Mouse (Mus musculus): ENCODE results near the gene Jade1. TPM values are rescaled to one million over a fixed set of nuclear protein-coding genes. Genes with fewer than 3 reads are reported as not detected.

Jade1 gene
- total RNA-seq, 2 experiments from 2014 or later: 23.9 to 26.7 TPM

DNA sequence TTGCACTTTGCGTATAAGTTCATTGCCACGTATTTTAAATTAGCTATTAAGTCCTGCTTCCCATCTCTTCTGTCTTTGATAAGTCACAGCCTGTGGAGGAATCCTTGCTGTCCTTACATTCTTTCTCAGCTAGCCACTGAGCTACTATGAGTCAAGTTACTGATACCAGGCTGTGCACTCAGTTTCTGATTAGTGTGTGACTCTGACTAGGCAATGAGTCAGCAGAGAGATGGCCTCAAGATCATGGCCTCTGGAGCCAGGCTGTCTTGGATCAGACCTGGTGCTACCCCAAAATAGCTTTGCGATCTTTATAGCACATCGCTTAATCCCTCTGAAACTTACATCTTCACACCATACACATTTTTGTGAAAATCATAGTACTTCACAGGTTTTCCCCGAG, 8.2 kb upstream of the Jade1 start:
- DNase-seq (ENCODE audit: extremely low spot score in 1 of 2, low spot score in 1 of 2): no peak

- DNase-seq (ENCODE audit: extremely low spot score in 1 of 2, low spot score in 1 of 2): no peak
Measured at GRCm38 (mm10) chr3:41548238-41548637, 7.3 kb upstream of the Jade1 start.

- DNase-seq (ENCODE audit: extremely low spot score in 1 of 2, low spot score in 1 of 2): no peak
Measured at GRCm38 (mm10) chr3:41551671-41552070, 3.9 kb upstream of the Jade1 start.

DNA sequence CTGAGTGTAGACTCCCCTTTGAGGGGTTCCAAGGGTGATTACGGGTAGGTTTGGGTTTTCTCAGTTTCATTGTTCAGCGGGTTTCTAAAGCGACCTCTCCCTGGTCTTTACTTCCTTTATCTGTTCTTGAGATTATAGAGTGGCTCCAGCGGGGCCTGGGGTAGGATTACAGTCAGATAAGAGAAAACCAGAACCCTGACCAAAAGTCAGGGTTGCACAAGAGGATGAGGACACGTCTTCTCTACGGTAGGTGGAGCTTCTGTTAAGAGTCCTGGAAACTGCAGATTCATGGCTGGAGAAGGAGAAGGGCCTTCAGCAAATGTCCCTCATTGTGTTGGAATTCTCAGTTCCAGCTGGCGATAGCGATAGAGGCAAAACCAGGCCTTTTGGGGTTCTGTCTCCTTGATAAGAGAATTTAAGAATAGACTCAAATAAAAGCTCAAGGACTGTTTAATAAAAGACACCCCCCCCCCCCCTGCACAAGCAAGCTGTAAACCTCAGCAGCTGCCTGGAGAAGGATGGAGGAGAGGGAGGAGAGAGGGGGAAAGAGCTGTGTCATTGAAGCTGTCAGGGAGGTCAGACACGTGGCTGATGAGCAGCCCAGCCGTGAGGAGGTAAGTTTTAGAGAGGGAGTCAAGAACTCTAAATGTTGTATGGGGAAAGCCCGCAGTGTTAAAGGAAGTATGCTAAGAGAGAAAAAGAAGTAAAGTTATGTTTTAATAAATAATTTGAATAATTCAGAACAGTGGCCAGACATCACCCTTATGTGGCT, 2.6 kb upstream of the Jade1 start:
- no peak for DNase-seq (ENCODE audit: extremely low spot score in 1 of 2, low spot score in 1 of 2)

DNA sequence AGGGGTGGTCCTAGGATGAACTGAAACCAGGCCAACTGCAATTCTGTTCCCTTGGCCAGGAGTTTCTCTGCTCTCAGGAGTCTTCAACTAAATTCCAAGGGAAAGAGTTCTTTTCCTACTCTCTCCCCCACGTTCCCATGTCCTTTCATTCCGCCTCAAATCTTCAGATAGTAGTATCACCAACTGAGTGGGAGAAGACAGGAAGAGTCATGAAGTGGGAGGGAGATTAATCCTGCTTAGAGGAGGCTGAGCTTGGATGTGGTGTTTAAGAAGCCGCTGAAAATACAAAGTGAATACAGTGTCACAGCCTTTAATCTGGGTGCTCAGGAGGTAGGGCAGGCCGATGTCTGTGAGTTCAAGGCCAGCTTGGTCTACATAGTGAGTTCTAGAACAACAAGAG, 1.9 kb upstream of the Jade1 start:
- DNase-seq (ENCODE audit: extremely low spot score in 1 of 2, low spot score in 1 of 2): no peak

DNA sequence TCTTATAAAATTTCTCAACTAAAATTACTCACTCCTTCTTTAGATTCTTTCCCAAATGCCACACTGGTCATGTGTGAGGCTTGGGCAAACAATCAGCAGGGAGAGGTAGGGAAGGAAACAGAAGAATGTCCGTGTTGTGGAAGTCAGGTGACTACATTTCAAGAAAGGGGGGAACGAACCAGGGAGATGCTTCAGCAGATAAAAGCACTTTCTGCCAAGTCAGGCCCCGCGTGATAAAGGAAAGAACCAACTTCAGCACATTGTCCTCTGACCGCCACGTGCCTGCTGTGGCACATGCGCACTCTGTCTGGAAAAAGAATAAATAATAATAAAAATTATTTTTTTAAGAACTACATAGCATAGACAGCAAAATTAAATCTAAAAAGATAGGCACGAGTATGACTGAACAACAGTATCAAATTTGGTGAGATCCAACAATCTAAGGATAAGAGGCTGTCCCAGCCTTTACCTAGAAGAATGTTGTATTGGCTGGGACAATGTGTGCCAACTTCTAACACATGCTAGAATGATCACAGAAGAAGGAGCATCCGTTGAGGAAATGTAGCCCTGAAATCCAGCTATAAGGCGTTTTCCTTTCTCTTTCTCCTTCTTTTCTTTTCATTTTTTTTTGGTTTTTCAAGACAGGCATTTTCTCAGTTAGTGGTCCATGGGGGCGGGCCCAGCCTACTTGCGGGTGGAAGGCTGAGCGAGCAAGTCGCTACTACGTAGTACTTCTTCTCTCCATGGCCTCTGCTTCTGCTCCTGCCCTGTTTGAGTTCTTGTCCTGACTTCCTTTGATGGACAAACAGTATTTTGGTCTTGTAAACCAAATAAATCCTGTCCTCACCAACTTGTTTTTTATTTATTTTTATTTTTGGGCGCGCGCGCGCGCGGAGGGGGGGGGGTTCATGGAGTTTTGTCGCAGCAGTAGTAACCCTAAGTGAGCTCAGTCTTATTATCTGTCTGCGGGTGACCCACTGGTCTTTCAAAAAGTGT, 753 bp upstream of the Jade1 start:
- no peak for DNase-seq (ENCODE audit: extremely low spot score in 1 of 2, low spot score in 1 of 2)

DNA sequence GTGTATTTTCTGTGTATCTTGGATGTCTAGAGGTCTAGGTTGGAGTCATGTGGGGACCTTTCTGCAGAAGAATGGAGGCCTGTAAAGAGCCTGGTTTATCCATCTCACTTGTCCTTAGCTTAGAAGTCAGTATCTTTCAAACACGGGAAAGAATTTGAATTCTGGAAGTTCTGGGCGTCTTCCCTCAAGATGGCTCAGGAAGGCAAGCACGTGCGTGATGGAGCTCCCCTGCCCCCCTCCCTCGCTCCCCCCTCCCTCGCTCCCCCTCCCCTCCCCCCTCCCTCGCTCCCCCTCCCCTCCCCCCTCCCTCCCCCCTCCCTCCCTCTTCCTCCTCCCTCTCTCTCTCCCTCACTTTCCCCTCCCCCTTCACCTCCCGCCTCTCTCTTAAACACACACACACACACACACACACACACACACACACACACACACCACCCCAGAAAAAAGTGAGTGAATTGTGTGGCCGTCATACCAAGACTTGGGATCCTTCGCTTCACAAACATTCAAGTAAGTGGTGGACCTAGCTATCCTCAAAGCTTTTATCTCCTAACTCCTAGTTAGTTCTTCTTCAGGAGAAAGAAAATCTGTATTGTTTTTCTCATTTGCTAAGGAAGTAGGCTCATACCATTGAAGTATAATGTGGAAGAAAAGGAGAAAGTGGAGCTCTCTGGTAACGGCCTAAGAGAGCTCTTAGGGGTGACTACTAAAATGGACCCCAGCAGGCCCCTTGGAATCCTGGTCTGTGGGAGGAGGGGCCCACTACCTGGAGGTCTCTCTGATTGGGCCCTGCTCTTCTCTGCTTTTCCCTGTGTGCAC, 1.1 kb downstream of the Jade1 start:
- DNase-seq (ENCODE audit: extremely low spot score in 1 of 2, low spot score in 1 of 2): no peak

DNA sequence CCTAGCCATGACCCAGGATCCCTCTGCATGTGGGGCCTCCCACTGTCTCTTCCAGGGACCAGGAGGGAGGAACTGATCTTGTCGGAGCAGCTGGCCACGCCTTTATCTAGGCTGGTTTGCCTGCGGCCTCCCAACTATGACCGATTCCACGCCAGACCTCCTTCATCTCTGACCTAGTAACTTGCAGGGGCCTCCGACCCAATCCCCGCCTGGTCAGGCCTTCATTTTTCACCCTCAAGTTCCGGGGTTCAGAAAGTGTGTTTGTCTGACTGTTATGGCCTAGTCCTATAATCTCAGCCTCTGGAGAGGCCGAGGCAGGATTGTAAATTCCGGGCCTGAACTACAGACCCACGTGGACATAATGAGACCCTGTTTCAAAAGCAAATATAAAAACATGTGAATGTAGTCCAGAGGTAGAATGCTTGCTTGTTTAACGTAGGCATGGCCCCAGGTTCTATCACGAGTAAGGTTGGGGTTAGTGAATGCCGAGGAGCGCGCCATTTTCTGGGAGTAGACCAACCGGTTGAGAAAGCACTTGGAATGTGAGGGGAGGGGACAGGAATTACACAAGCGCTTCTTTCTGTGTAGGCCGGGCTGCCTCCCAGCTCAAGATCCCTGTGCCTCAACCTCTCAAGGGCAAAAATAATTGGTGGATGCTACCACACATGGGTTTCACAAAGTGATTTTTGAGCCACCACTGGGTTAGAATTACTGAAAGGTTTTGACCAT, 1.9 kb downstream of the Jade1 start:
- no peak for DNase-seq (ENCODE audit: extremely low spot score in 1 of 2, low spot score in 1 of 2)

DNA sequence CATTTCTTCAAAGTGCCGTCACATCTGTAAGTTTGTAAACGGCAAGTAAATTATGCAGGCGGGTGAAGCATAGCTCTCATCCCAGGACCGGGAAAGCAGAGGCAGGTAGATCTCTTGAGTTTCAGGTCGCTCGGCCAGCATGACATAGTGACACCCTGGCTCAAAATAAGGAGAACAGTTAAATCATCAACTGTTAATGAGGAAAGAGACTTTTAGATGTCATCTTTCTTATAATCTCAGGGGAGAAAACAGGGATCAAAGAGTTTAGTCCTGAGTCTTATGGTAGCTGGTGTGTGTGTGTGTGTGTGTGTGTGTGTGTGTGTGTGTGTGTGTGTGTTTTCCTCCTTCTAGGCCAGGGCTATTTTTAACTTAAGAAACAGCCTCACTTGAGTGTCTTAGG, 5.0 kb downstream of the Jade1 start:
- no peak for DNase-seq (ENCODE audit: extremely low spot score in 1 of 2, low spot score in 1 of 2)

- DNase-seq (ENCODE audit: extremely low spot score in 1 of 2, low spot score in 1 of 2): no peak
Measured at GRCm38 (mm10) chr3:41561787-41562186, 6.3 kb downstream of the Jade1 start.

- DNase-seq (ENCODE audit: extremely low spot score in 1 of 2, low spot score in 1 of 2): peak; percentile 67 to 72
Measured at GRCm38 (mm10) chr3:41563211-41563931, 7.8 kb downstream of the Jade1 start.

- no peak for DNase-seq (ENCODE audit: extremely low spot score in 1 of 2, low spot score in 1 of 2)
Measured at GRCm38 (mm10) chr3:41563997-41564396, 8.5 kb downstream of the Jade1 start.

GRCm38 (mm10) chr3:41564471-41565213, 9.1 kb downstream of the Jade1 start:
- DNase-seq (ENCODE audit: extremely low spot score in 1 of 2, low spot score in 1 of 2): peak in 1 of 2 experiments; percentile 48

DNA sequence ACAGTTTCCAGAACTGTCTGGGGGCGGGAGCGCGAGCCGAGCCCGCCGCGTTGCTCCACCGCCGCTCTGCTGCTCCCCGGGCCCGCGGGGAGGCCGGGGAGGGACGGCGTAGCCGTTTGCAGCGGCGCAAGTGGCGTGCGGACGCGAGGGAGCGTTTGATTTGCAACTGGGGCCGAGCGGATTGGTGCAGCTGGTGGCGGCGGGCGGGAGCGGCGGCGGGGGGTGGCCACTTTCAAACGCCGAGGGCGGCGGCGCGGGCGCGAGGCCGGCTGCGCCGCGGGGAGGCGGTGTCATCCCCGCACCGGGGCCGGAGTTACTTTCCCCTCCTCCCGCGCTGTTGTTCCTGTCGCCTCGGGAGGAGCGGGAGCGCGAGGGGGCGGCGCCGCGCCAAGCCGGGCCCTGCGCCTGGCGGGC, 9.9 kb downstream of the Jade1 start:
- peak; percentile 65 to 77 for DNase-seq (ENCODE audit: extremely low spot score in 1 of 2, low spot score in 1 of 2)

GRCm38 (mm10) chr3:41565955-41566354, 10.4 kb downstream of the Jade1 start:
- peak; percentile 70 to 73 for DNase-seq (ENCODE audit: extremely low spot score in 1 of 2, low spot score in 1 of 2)

DNA sequence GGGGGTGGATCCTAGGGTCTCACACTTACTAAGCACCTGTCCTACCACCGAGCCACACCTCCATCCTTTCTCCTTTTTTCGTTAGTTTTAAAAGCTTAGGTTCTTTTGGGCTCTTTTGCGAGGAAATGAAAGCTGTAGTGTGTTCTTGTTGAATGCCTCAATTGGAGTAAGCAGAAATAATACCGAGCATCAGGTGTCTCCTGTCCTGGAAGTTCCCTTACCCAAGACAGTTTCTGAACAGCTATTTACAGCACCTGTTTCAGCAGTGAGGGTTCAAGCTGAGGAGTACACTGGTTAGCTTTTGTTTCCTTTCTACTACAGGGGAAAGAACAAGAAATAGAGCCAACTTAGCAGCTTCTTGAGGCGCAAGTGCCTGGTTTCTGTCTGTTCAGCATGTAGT, 14.4 kb downstream of the Jade1 start:
- DNase-seq (ENCODE audit: extremely low spot score in 1 of 2, low spot score in 1 of 2): no peak

DNA sequence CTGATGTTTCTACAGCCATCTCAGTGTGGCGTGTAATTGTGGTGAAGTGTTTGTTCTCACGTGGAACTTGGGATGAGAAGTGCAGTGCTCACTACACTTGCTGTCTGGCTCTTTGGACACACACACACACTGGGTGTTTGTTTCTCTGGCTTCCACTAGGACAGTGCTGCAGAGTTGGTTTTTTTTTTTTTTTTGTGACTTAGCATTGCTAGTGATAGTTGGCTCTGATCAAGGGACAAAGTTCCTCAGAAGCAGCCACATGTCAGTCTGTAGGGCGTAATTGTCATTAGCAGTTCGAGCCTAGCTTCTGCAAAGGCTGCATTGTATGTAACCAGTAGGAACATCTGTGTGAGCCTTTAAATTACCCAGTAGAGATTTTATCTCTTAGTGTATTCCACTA, 16.6 kb downstream of the Jade1 start:
- DNase-seq (ENCODE audit: extremely low spot score in 1 of 2, low spot score in 1 of 2): no peak

GRCm38 (mm10) chr3:41572968-41573367, 17.4 kb downstream of the Jade1 start:
- no peak for DNase-seq (ENCODE audit: extremely low spot score in 1 of 2, low spot score in 1 of 2)

DNA sequence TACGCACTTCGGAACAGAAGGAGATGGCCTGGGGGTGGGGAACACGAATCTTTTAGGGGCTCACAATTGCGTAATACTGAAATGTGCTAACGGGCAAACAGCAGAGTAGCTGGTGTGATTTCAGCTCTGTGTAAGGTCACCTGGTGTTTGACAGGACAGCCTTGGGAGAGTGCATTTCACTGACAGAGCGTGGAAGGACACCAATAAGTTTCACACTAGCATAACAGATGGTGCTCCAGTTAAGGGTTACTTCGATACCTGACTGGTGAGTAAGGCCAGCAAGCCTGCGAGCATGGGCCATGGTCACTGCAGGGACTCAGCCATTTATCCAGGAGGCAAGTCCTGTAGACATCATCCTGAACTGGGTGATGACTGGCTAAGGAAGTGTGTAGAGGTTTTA, 18.7 kb downstream of the Jade1 start:
- no peak for DNase-seq (ENCODE audit: extremely low spot score in 1 of 2, low spot score in 1 of 2)

All from layer of hippocampus, postnatal 25 days (tissue).